ENCODE assay signal across 10 mouse cellular contexts in the genomic region with DNA sequence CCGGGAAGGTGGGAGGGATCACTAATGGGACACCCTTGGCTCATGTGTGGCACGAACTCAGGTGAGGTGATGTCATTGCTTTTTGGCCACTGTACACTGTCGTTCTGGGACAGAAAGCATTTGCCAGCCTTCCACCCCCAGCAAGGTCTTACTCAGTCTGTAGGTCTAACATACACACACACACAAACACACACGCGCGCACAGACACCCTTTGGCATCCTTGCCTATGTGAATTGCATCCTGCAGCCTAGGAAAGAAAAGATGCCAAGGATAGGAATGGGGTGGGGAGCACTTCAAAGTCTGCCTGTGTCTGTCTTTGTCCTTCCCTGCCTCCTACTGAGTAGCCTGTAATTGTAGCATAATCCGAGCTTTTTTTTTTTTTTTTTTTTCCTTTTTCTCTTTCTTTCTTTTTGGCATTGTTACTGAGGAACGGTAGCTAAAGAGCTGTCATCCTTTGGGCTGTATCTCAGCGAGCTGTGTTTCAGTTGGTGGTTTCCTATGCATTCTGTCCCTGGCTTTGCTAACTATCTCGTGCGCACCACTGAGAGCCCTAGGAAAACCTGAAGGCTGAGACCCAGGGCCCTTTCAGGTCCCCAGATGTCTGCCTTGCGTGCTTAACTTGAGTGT. TPM values are rescaled to one million over a fixed set of nuclear protein-coding genes. Genes with fewer than 3 reads are reported as not detected.
DNase-seq lines count a peak whose midpoint lies in the region; ATAC-seq and TF ChIP-seq lines count a peak whose summit lies in the region.
"Had no signal": no experiment of that assay in that cellular context is flagged by ENCODE, and none has a peak within 500 bp of the region (broad histone marks: within the 10 kb centered on the region; RNA-seq: fewer than 3 reads in every experiment).

No protein-coding gene starts in this region.

- H3K9ac ChIP-seq in kidney, embryonic 14.5 days (ENCODE audit: low read depth, low read length), result peak overlapping the region; percentile 12; the same call in 1 of the 2 replicates
- H3K9ac ChIP-seq in forebrain, postnatal 0 days, result peak overlapping the region; percentile 48
- peak overlapping the region; percentile 56 for H3K9ac ChIP-seq in midbrain, embryonic 13.5 days (replicated peaks)

- WGBS in kidney, embryonic 14.5 days, result 37% methylated on average over 12 of the region's 12 CpGs
- WGBS in forebrain, postnatal 0 days, result 13% methylated on average over 12 of the region's 12 CpGs
- 13% methylated on average over 12 of the region's 12 CpGs for WGBS in midbrain, embryonic 13.5 days

- no peak overlapping the region for H3K4me3 ChIP-seq in kidney, embryonic 14.5 days (ENCODE audit: low read length)
- H3K4me3 ChIP-seq in forebrain, postnatal 0 days (ENCODE audit: low read depth, low read length), result peak overlapping the region; percentile 12; the same call in 1 of the 2 replicates
- H3K4me3 ChIP-seq in midbrain, embryonic 13.5 days (replicated peaks), result peak overlapping the region; percentile 86

- ATAC-seq in kidney, embryonic 14.5 days (ENCODE audit: low FRiP score, low TSS enrichment), result no peak
- ATAC-seq in forebrain, postnatal 0 days, result peak; percentile 21
- no peak for ATAC-seq in midbrain, embryonic 13.5 days

- H3K27ac ChIP-seq in kidney, embryonic 14.5 days (ENCODE audit: low read depth, low read length), result peak overlapping the region; percentile 56; the same call in 1 of the 2 replicates
- peak overlapping the region; percentile 91 for H3K27ac ChIP-seq in forebrain, postnatal 0 days (ENCODE audit: low read depth, low read length)
- peak overlapping the region; percentile 87 for H3K27ac ChIP-seq in midbrain, embryonic 13.5 days

- no peaks in the 10 kb centered on the region for H3K9me3 ChIP-seq in kidney, embryonic 14.5 days (ENCODE audit: control insufficient read depth, low read length)
- H3K9me3 ChIP-seq in forebrain, postnatal 0 days (ENCODE audit: low read length), result no peaks in the 10 kb centered on the region
- no peaks in the 10 kb centered on the region for H3K9me3 ChIP-seq in midbrain, embryonic 13.5 days

- DNase-seq in kidney, adult 11 months, result no peak
- peak; percentile 84 for DNase-seq in cerebellum, adult 9-10 months
- DNase-seq in forebrain, postnatal 0 days, result peak; percentile 72
- DNase-seq in gastrocnemius, postnatal 25 days, result no peak
- DNase-seq in thymus, postnatal 10 days (ENCODE audit: low spot score in 2 of 2), result no peak
- DNase-seq in kidney, postnatal 25 days, result no peak
- DNase-seq: gastrocnemius, postnatal 14 days had no signal

- no peak overlapping the region for H3K4me2 ChIP-seq in kidney, embryonic 14.5 days (replicated peaks; ENCODE audit: low read depth, low read length)
- H3K4me2 ChIP-seq in forebrain, postnatal 0 days (ENCODE audit: low read depth), result peak overlapping the region; percentile 82
- peak overlapping the region; percentile 88 for H3K4me2 ChIP-seq in midbrain, embryonic 13.5 days (replicated peaks)

- H3K27me3 ChIP-seq in kidney, embryonic 14.5 days (ENCODE audit: control insufficient read depth, insufficient read depth, low read length), result no peaks in the 10 kb centered on the region
- no peaks in the 10 kb centered on the region for H3K27me3 ChIP-seq in forebrain, postnatal 0 days (ENCODE audit: insufficient read depth, low read length)
- H3K27me3 ChIP-seq in midbrain, embryonic 13.5 days, result no peaks in the 10 kb centered on the region

- no peak for TF ChIP-seq CTCF in forebrain, postnatal 0 days (IDR thresholded peaks at IDR 0.05; ENCODE audit: low read depth)

- peaks cover 67% of the 10 kb centered on the region for H3K4me1 ChIP-seq in kidney, embryonic 14.5 days (ENCODE audit: control insufficient read depth, insufficient read depth, low read length)
- H3K4me1 ChIP-seq in forebrain, postnatal 0 days (ENCODE audit: insufficient read depth), result peaks cover 53% of the 10 kb centered on the region
- H3K4me1 ChIP-seq in midbrain, embryonic 13.5 days (replicated peaks), result peaks cover 81% of the 10 kb centered on the region

- peaks cover 9% of the 10 kb centered on the region for H3K36me3 ChIP-seq in kidney, embryonic 14.5 days (ENCODE audit: control insufficient read depth, insufficient read depth, low read length)
- H3K36me3 ChIP-seq in forebrain, postnatal 0 days (ENCODE audit: insufficient read depth), result peaks cover 8% of the 10 kb centered on the region
- peaks cover 12% of the 10 kb centered on the region for H3K36me3 ChIP-seq in midbrain, embryonic 13.5 days

RNA-seq across cellular contexts. Expression of gene Itm2c, which starts 4.8 kb away (rescaled TPM):
- 145 and 179 TPM in 2 replicates for polyA plus RNA-seq in kidney, embryonic 14.5 days (2014; fragmentation: Nextera tagmentation; extraction: Ambion mirVana)
- total RNA-seq in forebrain, postnatal 0 days (2014; rRNA removed), result 244 and 280 TPM in 2 replicates
- 244 and 246 TPM in 2 replicates for polyA plus RNA-seq in forebrain, postnatal 0 days (2015; fragmentation: Nextera tagmentation; extraction: Ambion mirVana)
- polyA plus RNA-seq in midbrain, embryonic 13.5 days (2015; fragmentation: Nextera tagmentation; extraction: Ambion mirVana), result 179 and 201 TPM in 2 replicates
- total RNA-seq in gastrocnemius, postnatal 25 days (2021), result 10 to 100 TPM; 21.2 to 22.6 TPM

RNA-seq across cellular contexts. Expression of gene 4933407L21Rik, which starts 29.4 kb away (rescaled TPM):
- polyA plus RNA-seq in kidney, embryonic 14.5 days (2014; fragmentation: Nextera tagmentation; extraction: Ambion mirVana), result 0.85 and 1.7 TPM in 2 replicates
- 6.7 and 9.8 TPM in 2 replicates for total RNA-seq in forebrain, postnatal 0 days (2014; rRNA removed)
- polyA plus RNA-seq in forebrain, postnatal 0 days (2015; fragmentation: Nextera tagmentation; extraction: Ambion mirVana), result 6.2 and 8.6 TPM in 2 replicates
- polyA plus RNA-seq in midbrain, embryonic 13.5 days (2015; fragmentation: Nextera tagmentation; extraction: Ambion mirVana), result 6.4 and 6.5 TPM in 2 replicates
- total RNA-seq in gastrocnemius, postnatal 25 days (2021), result not detected
- polyA plus RNA-seq: small intestine, adult 2 months had no signal

Comparison
In these comparisons a context has a peak if more than half of its experiments do, and no peak if none do; other contexts are left out.
1. DNase-seq: peak in cerebellum, adult 9-10 months (single experiment) and forebrain, postnatal 0 days (single experiment); none in kidney, adult 11 months (single experiment), gastrocnemius, postnatal 25 days (single experiment), thymus, postnatal 10 days (0 of 2) and kidney, postnatal 25 days (0 of 2).
2. Peak in every context shown above with its lines, with median percentiles within 50 percentile points of each other: H3K27ac ChIP-seq and H3K9ac ChIP-seq.